Mouse (Mus musculus): ENCODE data around the gene Atp2a2.
"Not testable (repeated sequence)": the region's sequence is repeated elsewhere in the genome, so short reads cannot be mapped to it uniquely, and the experiment has no call there.

Gene Atp2a2

DNA sequence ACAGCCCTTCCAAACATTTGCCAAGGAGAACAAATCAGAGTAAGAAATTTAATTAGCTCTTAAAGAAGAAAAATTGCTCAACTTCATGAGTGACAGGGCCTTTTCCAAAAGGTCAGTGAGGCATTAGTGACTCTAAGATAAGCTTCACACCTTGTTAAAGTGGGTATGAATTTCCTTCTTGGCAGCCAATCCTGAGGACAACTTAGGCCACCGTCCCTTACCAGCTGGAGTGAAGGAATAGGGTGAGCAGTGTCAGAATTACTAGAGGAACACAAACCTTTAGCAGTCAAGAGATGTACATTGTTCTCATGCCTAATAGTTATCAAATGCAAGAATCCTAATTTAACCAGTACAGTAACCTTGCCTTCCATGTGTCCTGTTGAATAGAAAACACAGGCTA is 7.6 kb downstream of the Atp2a2 start:
- DNase-seq (ENCODE audit: low read depth), result no peak

GRCm38 (mm10) chr5:122493035-122493434 is 9.0 kb downstream of the Atp2a2 start:
- DNase-seq (ENCODE audit: low read depth), result no peak

GRCm38 (mm10) chr5:122491385-122491784 is 10.6 kb downstream of the Atp2a2 start:
- no peak for DNase-seq (ENCODE audit: low read depth)

- no peak for DNase-seq (ENCODE audit: low read depth)
Observed at GRCm38 (mm10) chr5:122490148-122490547, 11.9 kb downstream of the Atp2a2 start.

- DNase-seq (ENCODE audit: low read depth), result no peak
Observed at GRCm38 (mm10) chr5:122487825-122488224, 14.2 kb downstream of the Atp2a2 start.

GRCm38 (mm10) chr5:122486243-122486642 is 15.8 kb downstream of the Atp2a2 start:
- DNase-seq (ENCODE audit: low read depth), result not testable (repeated sequence)

GRCm38 (mm10) chr5:122482733-122483391 is 19.2 kb downstream of the Atp2a2 start:
- DNase-seq (ENCODE audit: low read depth), result no peak

- DNase-seq (ENCODE audit: low read depth), result no peak
Observed at GRCm38 (mm10) chr5:122481844-122482243, 20.2 kb downstream of the Atp2a2 start.

DNA sequence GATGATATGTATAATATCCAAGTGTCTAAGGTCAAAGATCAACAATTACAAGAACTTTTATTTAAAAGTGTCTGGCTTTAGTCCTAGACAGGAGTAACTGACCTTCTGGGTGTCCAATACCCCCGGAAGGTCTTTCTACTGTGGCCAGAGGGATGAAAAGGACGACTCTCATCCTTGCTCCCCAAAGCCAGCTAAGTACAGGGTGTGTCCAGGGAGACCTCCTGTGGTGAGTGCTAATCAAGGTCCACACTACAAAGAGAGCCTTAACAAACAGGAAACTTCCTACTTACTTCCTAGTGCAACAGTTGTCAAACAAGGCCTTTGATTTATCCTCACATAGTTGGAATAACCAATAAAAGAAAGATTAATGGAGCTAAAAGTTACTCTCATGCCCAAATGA is 22.9 kb downstream of the Atp2a2 start:
- DNase-seq (ENCODE audit: low read depth), result no peak

DNA sequence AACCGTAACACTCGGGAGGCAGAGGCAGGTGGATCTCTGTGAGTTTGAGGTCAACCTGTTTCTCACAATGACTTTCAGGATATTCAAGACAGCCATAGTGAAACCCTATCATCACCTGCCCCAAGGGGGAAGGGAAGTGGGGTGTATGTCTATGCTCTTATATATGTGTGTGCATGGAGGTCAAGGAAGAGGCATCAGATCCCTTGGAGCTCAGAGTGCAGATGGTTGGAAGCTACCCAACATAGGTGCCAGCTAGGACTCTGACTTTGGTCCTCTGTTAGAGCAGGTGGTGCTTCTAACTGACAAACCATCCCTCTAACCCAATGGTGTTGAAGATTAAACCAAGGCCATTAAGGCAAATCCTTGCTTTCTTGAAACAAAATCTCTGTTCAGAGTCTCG is 24.5 kb downstream of the Atp2a2 start:
- no peak for DNase-seq (ENCODE audit: low read depth)

GRCm38 (mm10) chr5:122476078-122476477 is 25.9 kb downstream of the Atp2a2 start:
- DNase-seq (ENCODE audit: low read depth), result no peak

DNA sequence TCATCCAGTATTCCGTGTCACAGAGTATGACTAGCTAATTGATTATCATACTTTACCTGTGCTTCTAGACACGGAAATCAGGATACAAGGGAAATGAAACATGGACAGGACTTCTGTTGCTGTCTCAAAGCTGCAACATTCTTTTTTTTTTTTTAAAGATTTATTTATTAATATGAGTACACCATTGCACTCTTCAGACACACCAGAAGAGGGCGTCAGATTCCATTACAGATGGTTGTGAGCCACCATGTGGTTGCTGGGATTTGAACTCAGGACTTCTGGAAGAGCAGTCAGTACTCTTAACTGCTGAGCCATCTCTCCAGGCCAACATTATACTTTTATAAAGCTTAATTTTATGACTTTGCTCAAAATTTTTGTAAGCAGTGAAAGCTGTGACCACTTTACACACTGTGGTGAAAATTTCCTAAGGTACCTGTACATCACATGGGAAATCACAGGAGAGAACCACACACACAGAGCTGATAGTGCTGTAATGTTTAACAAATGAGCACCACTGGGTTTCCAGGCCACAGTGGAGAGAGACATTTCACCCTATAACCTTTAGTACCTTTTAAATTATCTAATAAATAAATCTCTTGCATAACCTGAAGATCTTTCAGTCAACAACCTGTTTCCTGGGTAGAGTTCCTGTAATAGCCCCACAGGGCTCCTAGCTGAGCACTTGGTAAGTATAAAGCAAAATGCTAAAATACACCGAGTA is 27.2 kb downstream of the Atp2a2 start:
- no peak for DNase-seq (ENCODE audit: low read depth)

DNA sequence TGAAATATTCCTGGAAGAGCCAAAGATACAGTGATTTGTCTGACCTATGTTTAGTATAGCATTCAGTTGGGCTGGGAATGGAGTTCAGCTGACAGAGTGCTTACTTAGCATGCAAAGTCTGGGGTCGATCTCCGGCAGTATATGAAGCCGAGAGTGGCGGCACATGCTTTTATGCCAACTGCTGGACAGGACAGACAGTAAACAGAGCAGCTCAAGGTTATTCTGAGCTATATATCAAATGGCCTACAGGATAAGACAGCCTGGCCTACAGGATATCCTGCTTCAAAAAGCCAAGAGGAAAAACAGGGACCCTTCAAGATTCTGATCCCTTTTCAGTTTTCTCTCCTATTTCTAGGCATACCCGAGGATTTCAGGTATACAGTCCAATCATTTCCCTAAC is 30.4 kb downstream of the Atp2a2 start:
- DNase-seq (ENCODE audit: low read depth), result no peak

- no peak for DNase-seq (ENCODE audit: low read depth)
Observed at GRCm38 (mm10) chr5:122461431-122461830, 40.6 kb downstream of the Atp2a2 start.

DNA sequence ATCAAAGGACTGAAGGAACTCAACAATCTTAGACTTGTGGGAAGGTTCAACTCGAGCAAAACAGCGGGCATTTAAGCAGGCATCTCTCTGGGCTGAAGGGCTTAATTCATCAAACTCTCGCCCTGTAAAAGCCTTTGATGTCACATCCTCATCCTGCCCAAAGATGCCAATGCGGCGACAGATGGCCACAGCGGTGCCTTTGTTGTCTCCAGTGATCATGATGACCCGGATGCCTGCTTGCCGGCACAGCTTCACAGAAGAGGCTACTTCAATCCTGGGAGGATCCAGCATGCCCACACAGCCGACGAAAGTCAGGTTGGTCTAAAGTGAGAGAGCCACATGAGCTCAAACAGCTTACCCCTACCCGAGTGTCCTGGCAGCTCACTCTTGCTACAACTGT is 41.4 kb downstream of the Atp2a2 start:
- no peak for DNase-seq (ENCODE audit: low read depth)

DNA sequence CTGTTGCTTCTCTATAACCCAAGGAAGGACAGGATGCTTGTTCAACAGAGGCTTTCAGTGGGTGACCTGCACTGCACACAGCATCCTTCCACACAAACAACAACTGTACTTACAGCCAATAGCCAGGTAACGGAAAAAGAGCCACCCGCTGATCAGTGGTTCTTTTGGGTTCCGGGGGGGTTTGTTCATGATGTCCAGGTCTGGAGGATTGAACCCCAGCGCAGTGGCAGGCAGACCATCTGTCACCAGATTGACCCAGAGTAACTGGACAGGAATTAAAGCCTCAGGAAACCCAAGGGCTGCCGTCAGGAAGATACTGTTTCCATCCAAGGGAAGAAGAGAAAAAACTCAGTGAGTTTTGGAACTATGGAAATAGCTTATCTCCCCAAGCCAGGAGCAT is 42.7 kb downstream of the Atp2a2 start:
- DNase-seq (ENCODE audit: low read depth), result no peak

DNA sequence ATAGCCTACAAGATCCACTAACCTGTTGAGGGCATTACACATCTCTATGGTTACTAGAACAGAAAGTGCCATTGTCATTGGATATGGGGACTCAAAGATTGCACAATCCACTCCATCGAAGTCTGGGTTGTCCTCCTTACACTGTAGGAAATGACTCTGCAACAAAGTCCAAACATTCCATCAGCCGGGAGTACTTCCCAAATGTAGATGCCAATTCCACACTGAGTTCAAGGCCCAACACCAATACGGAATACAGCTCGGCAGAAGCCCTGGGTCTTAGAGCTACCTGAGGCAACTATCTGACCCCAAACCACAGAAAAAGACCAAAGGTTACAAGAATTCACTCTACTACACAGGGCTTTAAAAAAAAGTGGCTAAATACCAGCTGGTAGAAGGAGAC is 44.0 kb downstream of the Atp2a2 start:
- DNase-seq (ENCODE audit: low read depth), result no peak

GRCm38 (mm10) chr5:122457054-122457453 is 45.0 kb downstream of the Atp2a2 start:
- not testable (repeated sequence) for DNase-seq (ENCODE audit: low read depth)

GRCm38 (mm10) chr5:122455584-122455983 is 46.4 kb downstream of the Atp2a2 start:
- no peak for DNase-seq (ENCODE audit: low read depth)

GRCm38 (mm10) chr5:122454883-122455282 is 47.1 kb downstream of the Atp2a2 start:
- no peak for DNase-seq (ENCODE audit: low read depth)

DNA sequence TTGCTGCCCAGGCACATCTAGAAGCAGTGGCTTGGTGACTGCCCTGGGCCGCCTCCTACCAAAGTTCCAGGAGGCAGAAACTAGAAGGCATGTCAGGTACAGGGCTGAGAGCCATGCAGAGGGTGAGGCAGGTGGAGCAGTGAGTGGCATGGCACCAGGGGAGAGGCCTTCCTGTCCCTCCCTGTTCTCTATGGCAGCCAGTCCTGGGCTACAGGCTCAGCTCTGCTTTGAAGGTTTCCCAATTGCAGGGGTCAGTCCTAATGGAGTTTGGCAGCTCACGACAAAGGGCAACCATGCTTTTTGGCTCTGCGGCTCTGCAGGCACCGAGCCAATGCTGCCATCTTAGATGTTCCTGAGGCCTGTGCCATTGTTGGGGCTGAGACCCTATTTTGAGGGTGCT is 47.6 kb downstream of the Atp2a2 start:
- no peak for DNase-seq (ENCODE audit: low read depth)

GRCm38 (mm10) chr5:122453188-122453587 is 48.8 kb downstream of the Atp2a2 start:
- DNase-seq (ENCODE audit: low read depth), result no peak

GRCm38 (mm10) chr5:122452194-122452593 is 49.8 kb downstream of the Atp2a2 start:
- no peak for DNase-seq (ENCODE audit: low read depth)

GRCm38 (mm10) chr5:122451324-122451723 is 50.7 kb downstream of the Atp2a2 start:
- no peak for DNase-seq (ENCODE audit: low read depth)
